Comparison of ENCODE assay signal across 15 mouse cellular contexts in the genomic region with DNA sequence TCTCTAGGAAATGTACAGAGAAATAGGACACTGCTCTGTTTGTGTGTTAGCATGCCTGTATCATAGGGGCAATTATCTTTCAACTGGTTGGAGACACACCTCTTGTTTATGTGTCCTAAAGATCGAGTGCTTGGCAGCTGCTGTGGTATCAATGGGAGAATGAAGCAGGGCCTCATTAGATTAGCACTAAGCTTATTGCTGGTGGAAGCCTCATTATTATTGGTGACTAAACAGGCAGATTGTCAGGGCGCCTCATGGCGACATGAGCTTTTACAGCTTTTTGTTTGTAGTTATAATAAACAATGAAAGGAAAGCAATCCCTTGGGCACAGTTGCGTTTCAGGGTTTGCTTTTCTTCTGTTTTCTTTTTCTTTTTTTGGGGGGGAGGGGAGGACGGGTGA.
DNase-seq lines count a peak whose midpoint lies in the region; ATAC-seq and TF ChIP-seq lines count a peak whose summit lies in the region.
"Had no signal": no experiment of that assay in that cellular context is flagged by ENCODE, and none has a peak within 500 bp of the region (broad histone marks: within the 10 kb centered on the region; RNA-seq: fewer than 3 reads in every experiment).

No protein-coding gene starts in this region.

- peak; percentile 1 for DNase-seq in embryonic facial prominence, embryonic 11.5 days (ENCODE audit: low spot score)
- DNase-seq in embryonic facial prominence, embryonic 10.5 days (ENCODE audit: low spot score), result no peak
- peak; percentile 89 for DNase-seq in forebrain, embryonic 14.5 days (ENCODE audit: low spot score)
- peak; percentile 5 for DNase-seq in mesoderm, embryonic 11.5 days (ENCODE audit: low read depth, low spot score)
- DNase-seq in retina, postnatal 1 day, result peak; percentile 93
- no peak for DNase-seq in stomach, postnatal 0 days (ENCODE audit: low spot score)
- no peak for DNase-seq in cerebellum, postnatal 25 days
- no peak for DNase-seq in kidney, adult 8-10 months
- DNase-seq: adrenal gland, adult 8-10 months; cerebellum, adult 9-11 months; heart, adult 11 months; kidney, postnatal 10 days; thymus, postnatal 36 days had no signal

- TF ChIP-seq EP300 in stomach, postnatal 0 days (optimal IDR thresholded peaks at IDR 0.05), result no peak

- no peak for TF ChIP-seq CTCF in stomach, postnatal 0 days (IDR thresholded peaks at IDR 0.05; ENCODE audit: low read depth)

- H3K4me2 ChIP-seq in embryonic facial prominence, embryonic 11.5 days (ENCODE audit: low read depth, low read length), result no peak overlapping the region
- H3K4me2 ChIP-seq in forebrain, embryonic 14.5 days (ENCODE audit: low read length), result no peak overlapping the region
- no peak overlapping the region for H3K4me2 ChIP-seq in stomach, postnatal 0 days (replicated peaks; ENCODE audit: low read depth)
- H3K4me2 ChIP-seq: liver, embryonic 11.5 days had no signal

- H3K36me3 ChIP-seq in embryonic facial prominence, embryonic 11.5 days (replicated peaks; ENCODE audit: control insufficient read depth, insufficient read depth, low read depth, low read length), result no peaks in the 10 kb centered on the region
- no peaks in the 10 kb centered on the region for H3K36me3 ChIP-seq in embryonic facial prominence, embryonic 10.5 days (replicated peaks)
- no peaks in the 10 kb centered on the region for H3K36me3 ChIP-seq in forebrain, embryonic 14.5 days (ENCODE audit: control insufficient read depth, insufficient read depth, low read length)
- no peaks in the 10 kb centered on the region for H3K36me3 ChIP-seq in stomach, postnatal 0 days (ENCODE audit: control insufficient read depth, insufficient read depth, low read length)

- no peak overlapping the region for H3K4me3 ChIP-seq in embryonic facial prominence, embryonic 11.5 days (ENCODE audit: low read depth, low read length)
- no peak overlapping the region for H3K4me3 ChIP-seq in embryonic facial prominence, embryonic 10.5 days
- no peak overlapping the region for H3K4me3 ChIP-seq in forebrain, embryonic 14.5 days (ENCODE audit: low read depth, low read length)
- H3K4me3 ChIP-seq in stomach, postnatal 0 days (ENCODE audit: low read depth, low read length), result no peak overlapping the region

- no peaks in the 10 kb centered on the region for H3K27me3 ChIP-seq in embryonic facial prominence, embryonic 11.5 days (ENCODE audit: control insufficient read depth, insufficient read depth, low read length)
- no peaks in the 10 kb centered on the region for H3K27me3 ChIP-seq in embryonic facial prominence, embryonic 10.5 days (replicated peaks; ENCODE audit: low read depth, poor library complexity, severe bottlenecking)
- no peaks in the 10 kb centered on the region for H3K27me3 ChIP-seq in forebrain, embryonic 14.5 days (replicated peaks; ENCODE audit: control insufficient read depth, insufficient read depth, low read length)
- no peaks in the 10 kb centered on the region for H3K27me3 ChIP-seq in stomach, postnatal 0 days (ENCODE audit: control insufficient read depth, insufficient read depth, low read length)

- no peak overlapping the region for H3K9ac ChIP-seq in embryonic facial prominence, embryonic 11.5 days (replicated peaks; ENCODE audit: low read length)
- H3K9ac ChIP-seq in forebrain, embryonic 14.5 days (ENCODE audit: low read length), result no peak overlapping the region
- no peak overlapping the region for H3K9ac ChIP-seq in stomach, postnatal 0 days (ENCODE audit: low read length)

- 45% methylated on average over 5 of the region's 5 CpGs for WGBS in embryonic facial prominence, embryonic 11.5 days
- 45% methylated on average over 5 of the region's 5 CpGs for WGBS in embryonic facial prominence, embryonic 10.5 days
- 3% methylated on average over 5 of the region's 5 CpGs for WGBS in forebrain, embryonic 14.5 days
- WGBS in stomach, postnatal 0 days, result 47% methylated on average over 5 of the region's 5 CpGs

- H3K9me3 ChIP-seq in embryonic facial prominence, embryonic 11.5 days (replicated peaks; ENCODE audit: control insufficient read depth, low read length), result no peaks in the 10 kb centered on the region
- no peaks in the 10 kb centered on the region for H3K9me3 ChIP-seq in embryonic facial prominence, embryonic 10.5 days
- no peaks in the 10 kb centered on the region for H3K9me3 ChIP-seq in forebrain, embryonic 14.5 days (replicated peaks; ENCODE audit: control insufficient read depth, low read length)
- no peaks in the 10 kb centered on the region for H3K9me3 ChIP-seq in stomach, postnatal 0 days (ENCODE audit: control insufficient read depth, low read length)

- no peaks in the 10 kb centered on the region for H3K4me1 ChIP-seq in embryonic facial prominence, embryonic 11.5 days (ENCODE audit: control insufficient read depth, insufficient read depth, low read length)
- no peaks in the 10 kb centered on the region for H3K4me1 ChIP-seq in embryonic facial prominence, embryonic 10.5 days
- H3K4me1 ChIP-seq in forebrain, embryonic 14.5 days (ENCODE audit: control insufficient read depth, insufficient read depth, low read length), result no peaks in the 10 kb centered on the region
- H3K4me1 ChIP-seq in stomach, postnatal 0 days (replicated peaks; ENCODE audit: control insufficient read depth, insufficient read depth), result no peaks in the 10 kb centered on the region

- H3K27ac ChIP-seq in embryonic facial prominence, embryonic 11.5 days (replicated peaks; ENCODE audit: low read depth, low read length), result no peak overlapping the region
- no peak overlapping the region for H3K27ac ChIP-seq in embryonic facial prominence, embryonic 10.5 days (replicated peaks)
- H3K27ac ChIP-seq in forebrain, embryonic 14.5 days (ENCODE audit: low read depth, low read length), result peak overlapping the region; percentile 44; the same call in 1 of the 2 replicates
- H3K27ac ChIP-seq in stomach, postnatal 0 days (replicated peaks), result no peak overlapping the region

- peak; percentile 39; the same call in 1 of the 2 replicates for ATAC-seq in embryonic facial prominence, embryonic 11.5 days (replicated peaks; ENCODE audit: insufficient number of reproducible peaks, low FRiP score, low TSS enrichment, low read depth)
- peak; percentile 93 for ATAC-seq in forebrain, embryonic 14.5 days
- no peak for ATAC-seq in stomach, postnatal 0 days (ENCODE audit: low FRiP score, low TSS enrichment)
- ATAC-seq: inflammation-experienced regulatory T-cells, adult 6 months had no signal

Comparison
In these comparisons a context has a peak if more than half of its experiments do, and no peak if none do; other contexts are left out.
1. DNase-seq: peak in embryonic facial prominence, embryonic 11.5 days (single experiment), forebrain, embryonic 14.5 days (single experiment), mesoderm, embryonic 11.5 days (single experiment) and retina, postnatal 1 day (single experiment); none in embryonic facial prominence, embryonic 10.5 days (single experiment), stomach, postnatal 0 days (single experiment), cerebellum, postnatal 25 days (0 of 2) and kidney, adult 8-10 months (0 of 2).